Mouse (Mus musculus) cerebellum, postnatal 4 days (tissue): ENCODE data around the gene Rab25.

Experiments
- DNase-seq, 2 experiments: peaks; one replicate each; pipeline ENCODE4 v3.0.0; 2022; ENCODE audit warnings: low spot score in 2 of 2, mixed read lengths in 1 of 2

Gene Rab25

DNA sequence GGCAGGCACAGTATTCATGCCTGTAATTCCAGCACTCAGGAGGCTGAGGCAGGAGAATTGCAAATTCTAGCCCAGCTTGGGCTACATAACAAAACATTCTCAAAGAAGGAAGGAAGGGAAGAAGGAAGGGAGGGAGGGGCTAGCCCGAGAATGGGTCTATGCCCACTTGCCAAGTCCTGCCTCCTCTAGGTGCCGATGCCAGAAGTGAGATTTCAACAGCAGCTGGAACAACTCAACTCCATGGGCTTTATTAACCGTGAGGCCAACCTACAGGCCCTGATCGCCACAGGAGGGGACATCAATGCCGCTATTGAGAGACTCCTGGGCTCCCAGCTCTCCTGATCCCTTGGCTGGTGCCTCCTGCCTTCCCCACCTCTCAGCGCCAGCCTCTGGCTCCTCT lies 19.8 kb upstream of the Rab25 start:
- no peak for DNase-seq

DNA sequence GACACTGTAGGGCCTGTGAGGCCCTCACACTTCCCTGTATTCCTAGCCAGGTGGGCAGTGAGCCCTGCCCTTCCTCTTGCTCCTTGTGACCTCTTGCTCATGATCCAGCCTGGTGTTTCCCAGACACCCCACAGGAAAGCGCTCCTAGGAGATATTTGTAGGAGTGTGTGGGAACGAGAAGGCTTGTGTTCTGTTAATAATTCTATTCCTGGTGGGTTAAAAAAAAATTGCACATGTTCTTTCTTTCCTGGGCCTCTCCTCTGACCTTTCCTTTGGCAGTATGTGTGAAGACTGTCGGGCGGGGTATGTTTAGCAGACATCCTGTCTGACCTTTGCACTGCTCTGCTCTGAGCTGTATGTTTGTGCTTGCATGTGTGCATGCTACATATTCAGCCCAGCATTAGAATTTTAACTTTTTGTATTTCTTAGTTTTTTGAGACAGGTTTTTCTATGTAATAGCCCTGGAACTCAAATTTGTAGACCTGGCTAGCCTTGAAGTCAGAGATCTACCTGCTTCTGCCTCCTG lies 18.5 kb upstream of the Rab25 start:
- no peak for DNase-seq

DNA sequence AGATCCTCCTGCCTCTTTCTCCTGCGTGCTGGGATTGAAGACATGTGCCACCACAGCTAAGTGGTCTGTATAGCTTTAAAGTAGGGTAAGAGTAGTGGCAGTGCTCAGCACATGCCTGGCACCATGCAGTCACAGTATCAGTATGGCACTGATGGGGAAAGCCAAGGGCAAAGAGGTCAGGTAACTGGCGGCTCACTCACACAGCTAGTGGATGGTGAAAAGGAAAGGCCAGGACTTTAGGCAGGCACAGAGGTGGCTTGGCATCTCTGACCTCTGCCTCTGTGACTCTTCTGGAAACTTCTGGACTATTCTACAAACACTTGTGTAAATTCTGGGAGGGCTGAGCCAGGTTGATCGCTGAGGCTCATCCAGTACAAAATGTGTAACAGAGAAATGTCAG lies 18.0 kb upstream of the Rab25 start:
- no peak for DNase-seq

DNA sequence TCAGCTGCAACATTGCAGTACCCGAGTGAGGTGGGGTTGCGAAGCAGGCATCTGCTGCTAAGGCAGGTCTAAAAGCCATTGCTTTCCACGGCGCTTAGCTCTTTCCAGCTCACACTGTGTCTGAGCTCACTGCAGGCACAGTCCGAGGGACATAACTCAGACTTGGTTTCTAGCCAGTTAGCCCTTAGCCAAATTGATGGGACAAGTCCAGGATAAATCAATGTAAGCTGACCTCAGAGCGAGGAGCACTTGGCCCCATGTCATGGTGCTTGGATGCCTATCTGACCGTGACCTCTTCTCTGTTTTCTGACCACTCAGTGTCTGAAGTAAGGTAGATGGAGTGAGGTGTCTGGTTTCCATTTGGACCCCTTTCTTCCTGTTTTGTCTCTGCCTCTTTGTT lies 15.9 kb upstream of the Rab25 start:
- DNase-seq: no peak

DNA sequence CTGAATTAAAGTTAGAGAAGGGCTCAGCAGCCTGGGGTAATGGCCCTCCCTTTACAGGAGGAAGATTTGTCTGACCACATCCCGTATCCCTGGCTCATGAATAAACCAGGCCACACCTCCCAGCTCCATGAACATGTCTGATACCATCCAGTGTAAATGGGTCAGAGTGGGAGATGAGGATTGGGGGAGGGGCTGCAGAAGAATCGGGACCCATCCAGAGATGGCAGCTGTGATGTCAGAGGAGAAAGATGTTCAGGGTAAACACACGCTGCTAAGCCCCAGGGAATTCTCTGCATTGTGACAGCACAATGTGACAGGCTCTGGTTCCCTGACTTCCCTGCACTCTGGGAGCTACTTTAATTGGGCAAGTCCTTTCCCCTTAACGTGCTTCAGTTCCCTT lies 15.3 kb upstream of the Rab25 start:
- no peak for DNase-seq

DNA sequence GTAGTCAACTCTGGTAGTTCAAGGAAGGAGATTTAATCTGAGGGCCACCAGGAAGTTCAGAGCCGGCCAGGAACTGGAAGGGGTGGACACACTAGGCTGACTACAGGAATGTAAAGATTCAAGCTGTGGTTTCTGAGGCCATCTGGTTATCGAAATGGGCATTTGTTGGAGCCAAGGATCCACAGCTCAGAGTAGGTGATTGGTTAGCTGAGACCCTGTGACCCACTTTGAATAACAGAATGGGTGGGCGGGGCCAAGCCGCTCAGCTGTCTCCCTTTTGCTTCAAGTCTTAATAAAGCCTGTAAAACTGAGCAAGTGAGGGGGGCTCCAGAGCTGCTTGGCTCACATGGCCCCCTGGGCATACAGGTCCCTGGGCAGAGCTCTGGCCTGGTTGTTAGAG lies 13.9 kb upstream of the Rab25 start:
- no peak for DNase-seq

DNA sequence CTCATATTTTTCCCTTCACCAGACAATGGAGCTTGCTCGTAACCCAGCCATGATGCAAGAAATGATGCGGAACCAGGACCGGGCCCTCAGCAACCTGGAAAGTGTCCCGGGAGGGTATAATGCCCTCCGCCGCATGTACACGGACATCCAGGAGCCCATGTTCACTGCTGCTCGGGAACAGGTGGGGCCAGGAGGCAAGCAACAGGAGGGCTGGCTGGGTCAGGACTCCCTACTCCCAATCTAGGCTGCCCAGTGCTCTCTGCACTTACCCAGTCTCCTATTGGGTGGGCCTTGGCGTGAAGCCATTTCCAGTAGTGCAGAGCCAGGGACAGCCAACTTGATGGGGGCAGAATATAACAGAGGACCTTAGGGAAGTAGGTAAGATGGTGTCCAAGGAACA lies 11.5 kb upstream of the Rab25 start:
- DNase-seq: no peak

DNA sequence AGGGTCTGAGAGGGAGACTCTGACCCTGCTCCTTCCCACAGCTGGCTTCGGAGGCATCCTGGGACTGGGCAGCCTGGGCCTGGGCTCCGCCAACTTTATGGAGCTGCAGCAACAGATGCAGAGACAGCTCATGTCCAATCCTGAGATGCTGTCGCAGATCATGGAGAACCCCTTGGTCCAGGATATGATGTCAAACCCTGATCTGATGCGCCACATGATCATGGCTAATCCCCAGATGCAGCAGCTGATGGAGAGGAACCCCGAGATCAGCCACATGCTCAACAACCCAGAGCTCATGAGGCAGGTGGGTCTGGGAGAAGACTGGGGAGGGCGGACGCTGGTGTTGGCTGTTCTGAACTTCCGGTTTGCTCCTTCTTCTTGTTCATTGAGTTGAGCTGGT lies 8.5 kb upstream of the Rab25 start:
- DNase-seq: no peak

DNA sequence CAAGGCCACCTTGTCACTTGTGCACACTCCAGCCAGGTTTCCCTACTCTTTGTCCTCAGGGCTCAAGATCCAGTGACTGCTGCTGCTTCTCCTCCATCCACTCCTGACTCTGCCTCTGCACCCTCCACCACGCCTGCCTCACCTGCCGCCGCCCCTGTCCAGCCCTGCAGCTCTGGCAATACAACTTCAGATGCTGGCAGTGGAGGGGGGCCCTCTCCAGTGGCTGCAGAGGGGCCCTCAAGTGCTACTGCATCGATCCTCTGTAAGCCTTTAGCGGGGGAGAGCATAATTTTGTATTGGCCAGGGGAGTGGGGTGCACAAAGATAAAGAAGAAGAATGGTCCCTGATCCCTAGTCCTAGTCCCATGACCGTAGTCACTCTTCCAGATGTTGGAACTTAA lies 7.6 kb upstream of the Rab25 start:
- no peak for DNase-seq

DNA sequence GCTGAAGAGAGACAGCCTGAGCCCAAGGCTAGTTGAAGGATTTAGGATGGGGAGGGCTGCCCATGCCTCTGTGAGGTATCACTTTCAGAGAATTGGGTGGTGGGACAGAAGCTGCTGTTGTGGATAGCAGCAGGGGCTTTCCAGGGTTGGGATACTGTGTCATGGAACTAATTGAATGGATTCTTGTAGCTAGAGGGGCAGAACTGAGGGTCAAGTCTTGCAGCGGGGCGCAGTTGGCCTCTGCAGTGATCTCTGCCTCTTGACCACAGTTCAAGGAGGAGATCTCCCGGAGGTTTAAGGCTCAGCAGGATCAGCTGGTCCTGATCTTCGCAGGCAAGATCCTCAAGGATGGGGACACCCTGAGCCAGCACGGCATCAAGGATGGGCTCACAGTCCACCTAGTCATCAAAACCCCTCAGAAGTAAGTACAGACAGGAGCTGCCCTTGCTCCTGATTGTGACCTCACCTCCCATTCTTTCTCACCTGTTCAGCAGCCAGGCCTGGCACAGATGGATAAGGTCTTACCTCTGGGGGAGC lies 7.0 kb upstream of the Rab25 start:
- no peak for DNase-seq

DNA sequence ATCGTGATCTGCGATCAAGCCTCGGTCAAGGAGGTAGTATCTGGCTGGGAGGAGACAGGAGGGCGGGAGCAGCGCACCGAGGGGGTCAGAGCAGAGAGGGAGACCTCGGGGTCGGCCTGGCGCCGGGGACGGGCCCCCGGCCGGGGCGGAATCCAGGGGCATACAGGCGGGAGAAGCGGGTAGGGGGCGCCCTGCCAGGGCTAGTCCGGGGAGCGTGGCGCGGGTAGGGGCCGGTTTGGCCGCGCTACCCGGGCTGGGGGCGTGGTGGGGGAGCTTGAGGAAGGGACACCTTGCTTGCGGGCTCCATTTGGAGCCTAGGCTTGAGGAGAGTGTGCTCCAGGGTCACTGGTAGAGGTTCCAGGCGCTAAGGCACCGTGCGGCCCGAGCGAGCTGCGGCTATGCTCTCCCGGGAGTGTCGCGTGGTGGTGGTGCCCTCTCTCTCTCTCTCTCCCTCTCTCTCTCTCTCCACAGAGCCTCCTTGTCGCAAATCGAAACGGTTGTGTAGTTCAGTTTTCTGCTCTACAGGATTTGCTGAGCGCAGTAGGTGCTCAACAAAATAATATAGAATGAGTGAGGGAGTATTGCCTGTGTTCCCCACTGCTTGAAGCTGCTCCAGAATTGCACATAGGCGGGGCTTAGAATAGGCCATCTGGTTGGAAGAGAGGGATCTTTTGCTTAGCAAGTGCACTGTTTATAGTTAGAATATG lies 5.9 kb upstream of the Rab25 start:
- DNase-seq: peak; percentile 63 to 70

DNA sequence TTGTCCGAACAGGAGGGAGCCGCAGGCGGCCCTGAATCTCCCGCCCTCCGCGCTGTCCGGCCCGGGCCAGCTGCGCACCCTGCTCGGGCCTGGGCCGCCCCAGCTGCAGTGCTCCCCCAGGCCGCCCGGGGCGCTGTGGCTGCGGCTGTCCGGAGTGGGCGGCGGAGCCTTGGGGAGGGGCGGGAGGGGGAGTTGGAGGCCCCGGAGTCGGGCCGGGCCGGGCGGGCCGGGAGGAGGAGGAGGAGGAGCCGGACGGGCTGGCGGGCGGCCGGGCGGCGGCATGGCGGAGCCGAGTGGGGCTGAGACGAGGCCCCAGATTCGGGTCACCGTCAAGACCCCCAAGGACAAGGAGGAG lies 5.4 kb upstream of the Rab25 start, which contains the start of gene Ubqln4:
TSS of gene Ubqln4 (plus strand) at position 234 of the 355 bp plus-strand sequence.
- peak; percentile 86 to 96 for DNase-seq

DNA sequence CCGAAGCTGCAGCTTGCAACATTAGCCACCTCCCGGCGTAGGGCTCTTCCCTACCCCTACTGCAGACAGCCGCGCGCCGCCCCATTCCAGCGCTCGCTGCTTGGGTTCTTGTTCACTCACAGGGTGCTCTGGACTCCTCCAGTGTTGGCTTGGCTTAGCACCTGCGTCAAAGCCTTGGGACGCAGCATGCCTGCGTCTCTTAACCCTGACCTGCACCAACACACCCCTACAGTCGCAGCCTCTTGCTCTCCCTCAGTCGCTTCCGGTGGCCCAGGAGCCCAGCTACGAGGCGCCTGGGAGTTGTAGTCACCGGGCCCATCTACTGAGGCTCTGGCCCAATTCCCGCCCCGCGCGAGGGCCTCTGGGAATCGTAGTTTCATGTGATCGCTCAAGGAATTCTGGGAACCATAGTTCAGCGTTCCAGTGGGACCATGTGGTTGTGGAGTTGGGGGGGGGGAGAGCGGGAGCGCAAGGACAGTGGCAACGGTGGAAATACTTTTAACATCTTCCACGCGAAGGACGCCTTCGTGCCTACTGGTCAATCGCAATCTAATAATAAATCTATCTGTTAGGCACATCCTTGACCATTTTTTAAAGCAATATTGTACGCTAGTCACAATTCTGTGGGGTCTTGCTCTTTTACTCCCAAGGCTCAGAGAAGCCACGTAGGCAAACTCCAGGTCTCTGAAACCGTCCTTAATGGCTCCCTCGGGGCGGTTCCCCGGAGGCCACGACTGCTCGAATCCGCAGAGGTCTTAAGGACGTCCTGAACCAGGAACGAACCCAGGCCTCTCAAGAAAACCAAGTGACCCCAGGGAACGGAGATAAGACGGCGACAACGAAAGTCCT lies 4.8 kb upstream of the Rab25 start, which contains the start of gene Lamtor2:
TSS of gene Lamtor2 (minus strand) at position 399 of the 849 bp plus-strand sequence.
- DNase-seq: peak; percentile 93 to 98

DNA sequence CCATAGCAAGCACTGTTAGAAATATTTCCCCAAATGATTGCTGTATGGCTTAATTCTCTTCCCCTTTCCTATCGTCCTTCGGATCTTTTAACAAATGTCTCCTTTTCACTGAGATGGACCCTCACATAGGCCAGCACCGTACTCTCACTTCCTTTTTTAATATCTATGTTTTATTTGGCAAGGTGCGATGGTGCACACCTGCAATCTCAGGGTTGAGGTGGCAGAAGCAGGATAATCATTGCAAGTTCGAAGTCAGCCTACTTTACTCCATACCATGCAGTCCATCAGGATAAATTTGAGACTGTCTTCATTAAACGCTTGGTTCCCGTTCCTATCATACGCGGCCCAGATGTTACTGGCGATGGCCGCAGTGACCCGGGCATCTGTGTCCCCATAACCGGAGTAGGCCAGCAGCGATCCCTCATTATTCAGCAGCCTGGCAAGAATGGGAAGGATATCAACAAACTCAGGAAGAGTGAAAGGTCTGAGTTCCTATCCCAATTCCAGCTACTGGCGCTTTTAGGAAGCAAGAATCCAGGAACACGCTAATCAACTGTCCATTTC lies 4.1 kb upstream of the Rab25 start:
- no peak for DNase-seq

DNA sequence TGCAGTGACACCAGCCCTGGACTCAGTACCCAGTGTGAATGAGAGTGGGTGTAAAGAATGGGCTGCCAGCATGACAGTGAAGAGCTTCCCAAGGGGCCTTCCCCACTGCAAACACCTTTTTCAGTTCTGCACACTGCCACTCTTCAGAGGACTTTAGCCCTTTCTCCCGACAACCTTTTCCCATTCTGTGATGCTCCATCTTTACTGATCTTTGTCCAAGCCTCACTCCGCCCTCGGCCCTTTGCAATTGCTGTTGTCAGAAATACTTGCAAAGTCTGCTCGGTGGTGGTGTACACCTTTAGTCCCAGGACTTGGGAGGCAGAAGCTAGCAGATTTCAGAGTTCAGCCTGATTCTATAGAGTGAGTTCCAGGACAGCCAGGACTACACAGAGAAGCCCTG lies 3.5 kb upstream of the Rab25 start:
- no peak for DNase-seq

DNA sequence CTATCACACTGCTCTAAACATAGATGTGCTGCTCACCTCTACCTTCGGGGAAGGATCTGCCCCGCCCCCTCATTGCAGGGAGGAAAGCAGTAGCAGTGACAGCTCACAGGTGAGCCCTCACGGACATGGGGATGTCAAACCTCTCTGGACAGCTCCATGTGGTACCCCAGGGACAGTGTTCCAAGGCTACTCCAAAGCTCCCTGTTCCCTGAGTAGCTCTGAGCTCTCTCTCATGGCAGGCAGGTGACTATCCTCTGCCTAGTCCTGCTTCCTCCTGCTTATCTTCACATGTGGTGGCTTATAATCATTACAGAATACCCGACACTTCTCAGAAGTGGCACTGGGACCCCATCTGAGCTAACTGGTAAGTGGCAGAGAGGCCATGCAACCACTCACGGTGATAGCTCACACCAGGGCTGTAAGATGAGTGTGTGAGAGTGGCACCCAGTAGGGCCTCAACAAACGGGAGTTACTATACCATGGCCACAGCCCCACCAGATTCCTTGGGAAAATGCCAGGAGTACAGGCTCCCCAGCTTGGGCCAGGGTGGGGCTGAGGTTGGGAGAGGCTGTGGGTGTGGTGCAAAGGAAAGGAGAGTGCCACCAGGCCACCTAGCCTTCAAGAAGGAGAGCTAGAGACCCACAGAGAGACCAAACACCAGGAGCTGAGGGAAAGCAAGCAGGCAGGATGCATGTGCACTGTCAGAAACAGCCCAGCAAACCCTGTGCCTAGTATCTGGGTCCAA lies 1.3 kb downstream of the Rab25 start:
- DNase-seq: no peak

DNA sequence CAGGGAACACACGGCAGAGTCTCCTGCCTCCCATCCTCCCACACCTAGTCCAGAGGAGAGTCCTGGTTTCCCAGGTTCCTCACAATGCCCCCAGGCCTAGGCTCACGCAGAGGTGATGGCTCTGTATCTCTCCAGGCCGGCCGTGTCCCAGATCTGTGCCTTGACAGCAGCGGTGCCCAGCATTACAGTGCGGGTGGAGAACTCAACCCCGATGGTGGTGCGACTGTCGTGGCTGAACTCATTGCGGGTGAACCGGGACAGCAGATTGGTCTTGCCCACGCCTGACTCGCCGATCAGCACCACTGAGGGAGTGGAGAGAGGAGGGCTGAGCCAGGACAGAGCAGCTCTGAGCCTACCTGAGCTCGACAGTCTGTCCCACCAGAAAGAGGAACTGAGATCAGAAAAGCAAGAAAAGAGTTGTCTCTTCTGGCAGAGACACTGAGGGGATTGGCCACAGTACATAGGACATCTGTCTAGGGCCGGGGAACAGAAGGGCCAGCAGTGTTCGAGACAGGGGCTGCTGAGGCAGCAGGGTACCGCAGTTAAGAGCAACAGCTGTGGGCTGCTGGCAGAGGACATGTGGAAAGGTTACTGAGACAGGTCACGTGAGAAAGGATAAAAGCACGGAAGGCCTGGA lies 3.0 kb downstream of the Rab25 start:
- no peak for DNase-seq

DNA sequence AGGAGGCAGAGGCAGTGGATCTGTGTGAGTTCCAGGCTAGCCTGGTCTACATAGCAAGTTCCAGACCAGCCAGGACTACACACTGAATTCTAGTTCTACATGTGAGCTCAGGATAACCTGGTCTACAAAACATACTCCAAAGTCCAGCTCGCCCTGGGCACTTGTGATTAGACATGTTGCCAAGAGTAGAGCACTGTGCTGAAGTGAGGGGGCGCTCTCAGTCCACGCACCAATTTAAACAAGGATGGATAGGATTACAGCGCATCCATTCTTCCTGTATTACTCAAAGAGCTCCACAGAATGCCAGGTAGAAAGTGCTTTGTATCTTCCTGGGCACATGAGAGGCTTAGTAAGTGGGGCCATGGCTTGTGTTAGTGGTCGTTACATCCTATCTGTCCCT lies 3.6 kb downstream of the Rab25 start:
- DNase-seq: no peak

DNA sequence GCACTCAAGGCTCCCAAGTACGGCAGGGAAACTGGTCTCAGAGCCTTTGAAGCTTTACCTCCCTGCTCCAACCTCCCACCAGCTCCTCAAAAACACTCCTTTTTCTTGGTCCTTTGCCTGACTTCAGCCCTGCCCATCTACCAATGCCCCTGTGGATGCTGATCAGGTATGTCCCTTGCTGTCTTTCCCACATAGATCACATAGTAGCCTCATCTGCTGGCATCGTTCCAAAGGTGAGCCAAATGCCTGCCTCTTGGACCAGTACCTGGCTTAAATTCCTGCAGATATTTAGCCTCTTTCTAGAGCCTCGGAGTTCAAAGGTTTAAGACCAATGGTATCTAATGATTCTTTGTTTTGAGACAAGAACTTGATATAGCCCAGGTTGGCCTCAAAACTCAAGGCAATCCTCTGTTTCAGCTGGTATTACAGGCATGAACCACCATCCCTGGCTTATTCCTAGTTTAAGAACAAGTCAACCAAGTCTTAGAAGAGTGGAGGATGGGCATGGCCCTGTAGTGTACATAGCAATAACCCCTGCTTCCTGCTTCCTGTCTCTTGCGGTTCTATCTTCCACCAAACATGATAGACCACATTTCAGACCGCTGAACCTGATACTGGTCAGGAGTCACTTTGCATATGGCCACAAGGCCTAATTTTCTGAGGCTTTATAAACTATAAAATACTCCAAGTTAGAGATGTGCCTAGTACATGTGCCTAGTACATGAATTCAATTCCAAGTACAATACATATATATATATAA lies 4.3 kb downstream of the Rab25 start:
- DNase-seq: no peak

DNA sequence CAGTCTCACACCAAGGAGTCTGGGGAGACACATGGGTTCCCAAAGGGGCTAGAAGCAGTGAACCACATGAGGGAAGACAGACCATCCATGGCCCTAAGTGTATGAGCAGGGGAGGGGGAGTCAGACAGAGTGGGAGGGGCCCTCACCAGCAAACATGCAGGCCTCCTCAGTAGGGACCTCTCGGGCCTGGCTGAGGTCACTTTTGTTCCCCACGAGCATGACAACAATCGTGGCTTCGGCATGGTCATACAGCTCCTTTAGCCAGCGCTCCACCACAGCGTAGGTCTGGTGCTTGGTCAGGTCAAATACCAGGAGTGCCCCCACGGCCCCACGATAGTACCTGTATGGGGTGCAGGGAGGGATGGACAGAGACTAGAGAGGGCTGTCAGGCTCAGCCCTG lies 4.9 kb downstream of the Rab25 start:
- no peak for DNase-seq
